Mouse (Mus musculus) heart, adult 2 months (tissue): Measurements from ENCODE around the gene Hspb9.

Experiments used
- CTCF ChIP-seq: fragments of 200-600 bp; IDR thresholded peaks from 2 replicates; pipeline ENCODE4 v1.8.1; 2022; ENCODE audit warnings: antibody characterized with exemption, mild to moderate bottlenecking, moderate library complexity
- POLR2A ChIP-seq: fragments of 200-500 bp; IDR thresholded peaks from 2 replicates; pipeline ENCODE4 v1.6.1; 2011; ENCODE audit warnings: mild to moderate bottlenecking, low read depth, low read length, control low read depth; ENCODE audit not compliant: insufficient read depth

- TF ChIP-seq POLR2A (no peak), CTCF (peak; percentile 77)
Measured at GRCm38 (mm10) chr11:100745085-100745484, 31.4 kb downstream of the Hspb9 start.
